Mouse (Mus musculus): ENCODE data around the gene Gm28308. TPM values are rescaled to one million over a fixed set of nuclear protein-coding genes. Genes with fewer than 3 reads are reported as not detected.

Gm28308 gene
- polyA plus RNA-seq, 1 experiment from 2014 or later: not detected

DNA sequence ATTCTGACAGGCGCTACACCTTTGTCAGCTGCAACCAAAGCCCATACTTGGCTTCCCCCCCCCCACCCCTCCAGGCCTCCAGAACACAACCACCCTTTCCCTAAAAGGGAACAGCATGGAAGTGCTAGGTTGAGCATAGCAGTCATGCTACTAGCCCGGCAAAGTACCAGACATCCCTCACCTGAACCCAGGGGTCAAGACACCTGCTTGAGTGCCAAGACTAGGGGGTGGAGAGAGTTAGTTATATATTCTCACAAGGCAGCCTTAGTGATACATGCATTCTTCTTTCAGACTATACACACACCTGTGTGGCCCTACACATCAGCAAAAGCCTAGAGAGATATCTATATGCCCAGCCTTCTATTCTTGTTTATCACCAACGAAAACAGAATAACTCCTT is 27.3 kb downstream of the Gm28308 start:
- Histone ChIP-seq H3K4me1 (no peaks in the 10 kb centered on the region), H3K27me3 (replicated peaks; ENCODE audit: low read depth, poor library complexity, severe bottlenecking) (peaks cover 100% of the 10 kb centered on the region), H3K4me3 (no peak overlapping the region), H3K27ac (replicated peaks) (no peak overlapping the region), H3K36me3 (replicated peaks) (no peaks in the 10 kb centered on the region), H3K9me3 (no peaks in the 10 kb centered on the region)
- WGBS: 7% methylated on average over 3 of the region's 3 CpGs
- DNase-seq (ENCODE audit: low spot score): no peak

DNA sequence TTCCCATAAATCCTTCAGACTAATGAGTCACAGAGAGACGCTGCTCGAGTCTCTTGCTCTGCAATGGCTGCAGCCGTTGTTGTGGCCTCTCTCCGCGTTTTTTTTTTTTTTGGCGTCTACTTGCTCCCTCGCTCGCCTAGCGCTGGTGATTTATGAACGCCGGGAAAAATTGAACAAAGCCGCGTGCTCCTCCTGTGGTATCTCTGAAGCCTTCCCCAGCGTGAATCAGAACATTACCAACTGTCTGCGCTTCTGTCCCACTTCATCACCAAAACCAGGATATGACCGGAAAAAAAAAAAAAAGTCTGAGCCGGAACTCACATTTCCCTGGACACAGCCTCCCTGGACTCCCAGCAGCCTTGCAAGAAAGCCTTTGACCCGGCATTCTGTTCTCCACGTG is 27.9 kb downstream of the Gm28308 start:
- H3K4me1 ChIP-seq: no peaks in the 10 kb centered on the region
- peaks cover 100% of the 10 kb centered on the region for H3K27me3 ChIP-seq (replicated peaks; ENCODE audit: low read depth, poor library complexity, severe bottlenecking)
- H3K9me3 ChIP-seq: no peaks in the 10 kb centered on the region
- no peak for DNase-seq (ENCODE audit: low spot score)
- H3K4me3 ChIP-seq: no peak overlapping the region
- H3K27ac ChIP-seq (replicated peaks): no peak overlapping the region
- 2% methylated on average over 19 of the region's 19 CpGs for WGBS
- H3K36me3 ChIP-seq (replicated peaks): no peaks in the 10 kb centered on the region

DNA sequence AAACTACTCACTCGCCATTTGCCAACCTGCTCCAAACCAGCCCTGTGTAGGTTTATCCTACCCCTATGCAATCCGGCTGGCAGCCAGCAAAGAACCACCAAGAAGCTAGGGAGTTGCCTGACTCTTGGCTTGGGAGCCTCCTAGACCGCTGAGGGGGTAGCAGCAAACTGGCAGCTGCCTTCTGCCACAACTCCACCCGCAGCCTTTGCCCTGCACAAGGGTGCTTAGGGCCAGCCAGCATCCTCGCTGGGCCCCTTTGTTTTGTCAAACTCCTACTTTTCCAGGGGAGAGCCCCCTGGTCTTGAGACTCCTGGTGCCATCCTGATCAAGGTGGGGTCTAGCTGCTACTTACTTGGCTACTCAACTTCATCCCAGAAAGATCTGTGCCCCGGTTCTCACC is 28.5 kb downstream of the Gm28308 start:
- WGBS: 1% methylated on average over 6 of the region's 6 CpGs
- H3K4me1 ChIP-seq: no peaks in the 10 kb centered on the region
- H3K4me3 ChIP-seq: no peak overlapping the region
- H3K27ac ChIP-seq (replicated peaks): no peak overlapping the region
- no peaks in the 10 kb centered on the region for H3K9me3 ChIP-seq
- H3K36me3 ChIP-seq (replicated peaks): no peaks in the 10 kb centered on the region
- H3K27me3 ChIP-seq (replicated peaks; ENCODE audit: low read depth, poor library complexity, severe bottlenecking): peaks cover 100% of the 10 kb centered on the region
- peak; percentile 36 for DNase-seq (ENCODE audit: low spot score)

DNA sequence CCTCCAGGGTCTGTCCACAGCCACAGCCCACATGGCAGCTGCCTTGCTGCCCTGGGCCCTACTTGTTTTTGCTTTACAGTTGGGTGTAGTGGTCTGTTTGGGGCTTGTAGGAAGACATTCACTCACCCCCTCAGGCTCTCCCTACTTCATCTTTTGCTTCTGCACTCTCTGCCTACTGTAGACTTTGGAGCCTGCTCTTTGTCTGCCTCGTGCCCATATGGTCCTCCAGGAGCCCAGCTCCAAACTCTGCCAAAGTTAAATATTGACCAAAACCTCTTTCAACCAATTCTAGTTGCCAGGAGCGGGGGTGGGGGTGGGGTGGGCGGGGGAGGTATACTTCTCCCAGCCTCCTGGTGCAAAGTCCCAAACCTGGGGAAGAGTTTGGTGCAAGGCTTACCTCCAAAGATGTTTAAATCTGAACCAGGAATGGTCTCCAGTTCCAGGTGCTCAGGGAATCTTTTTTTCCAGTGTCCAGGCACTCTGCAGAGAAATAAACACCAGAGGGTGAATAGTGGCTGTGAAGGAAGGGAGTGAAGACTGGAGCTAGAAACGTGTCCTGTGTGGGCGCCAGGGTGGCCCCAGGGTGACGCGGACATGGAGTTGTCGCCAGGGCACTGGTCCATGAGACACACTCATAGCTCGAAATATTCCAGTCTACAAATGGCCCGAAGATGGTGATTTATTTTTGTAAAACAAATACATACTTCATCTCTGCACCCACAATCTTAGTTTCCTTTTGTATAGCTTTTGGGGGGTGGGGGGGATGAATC is 29.6 kb downstream of the Gm28308 start:
- Histone ChIP-seq H3K27me3 (replicated peaks; ENCODE audit: low read depth, poor library complexity, severe bottlenecking) (peaks cover 100% of the 10 kb centered on the region), H3K4me3 (no peak overlapping the region)
- DNase-seq (ENCODE audit: low spot score): no peak

DNA sequence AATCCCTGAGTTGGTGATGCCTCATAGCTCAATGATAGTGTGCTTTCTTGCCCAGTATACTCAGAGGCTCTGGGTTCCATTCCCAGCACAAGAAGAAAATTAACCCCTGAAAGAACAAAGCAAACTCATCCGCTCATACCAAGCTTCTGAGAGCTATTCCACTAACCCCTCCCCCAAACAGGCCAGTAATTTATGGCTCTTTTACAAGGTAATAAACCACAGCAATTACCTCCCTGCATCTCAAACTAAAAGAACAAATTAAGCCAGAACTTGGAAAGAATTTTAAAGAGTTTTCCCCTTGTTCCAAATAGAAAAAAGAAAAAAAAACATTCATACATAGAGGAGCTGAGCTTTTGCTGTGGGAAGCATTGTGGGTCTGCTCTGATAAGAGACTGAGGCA is 30.3 kb downstream of the Gm28308 start:
- H3K27me3 ChIP-seq (replicated peaks; ENCODE audit: low read depth, poor library complexity, severe bottlenecking): peaks cover 100% of the 10 kb centered on the region
- 9% methylated on average over 1 of the region's 1 CpGs for WGBS
- no peaks in the 10 kb centered on the region for H3K4me1 ChIP-seq
- DNase-seq (ENCODE audit: low spot score): no peak
- H3K36me3 ChIP-seq (replicated peaks): no peaks in the 10 kb centered on the region
- H3K9me3 ChIP-seq: no peaks in the 10 kb centered on the region
- no peak overlapping the region for H3K4me3 ChIP-seq
- no peak overlapping the region for H3K27ac ChIP-seq (replicated peaks)

More for the DNA sequence above, 29.6 kb downstream of the Gm28308 start:
- WGBS: 8% methylated on average over 10 of the region's 10 CpGs
- H3K36me3 ChIP-seq (replicated peaks): no peaks in the 10 kb centered on the region
- no peaks in the 10 kb centered on the region for H3K9me3 ChIP-seq
- H3K27ac ChIP-seq (replicated peaks): no peak overlapping the region
- H3K4me1 ChIP-seq: no peaks in the 10 kb centered on the region

DNA sequence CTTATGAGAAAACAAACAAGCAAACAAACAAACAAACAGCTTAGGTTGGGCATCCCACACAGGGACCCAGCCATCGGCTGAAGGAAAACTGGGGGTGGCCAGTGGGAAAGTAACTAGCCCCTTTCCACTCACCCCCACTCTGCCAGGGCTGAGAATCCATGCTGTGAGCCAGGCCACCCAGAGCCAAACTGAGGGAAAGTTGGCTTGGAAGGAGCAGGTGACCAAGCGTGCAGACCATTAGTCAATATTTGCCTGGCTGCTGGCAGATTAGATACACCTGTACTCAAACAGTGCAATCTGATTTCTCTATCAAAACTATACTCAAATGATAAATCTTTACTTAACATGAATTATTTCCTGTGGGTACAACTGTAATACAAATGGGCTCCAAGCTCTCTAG is 31.1 kb downstream of the Gm28308 start:
- Histone ChIP-seq H3K27me3 (replicated peaks; ENCODE audit: low read depth, poor library complexity, severe bottlenecking) (peaks cover 100% of the 10 kb centered on the region), H3K9me3 (no peaks in the 10 kb centered on the region), H3K27ac (replicated peaks) (no peak overlapping the region), H3K4me1 (no peaks in the 10 kb centered on the region), H3K4me3 (no peak overlapping the region), H3K36me3 (replicated peaks) (no peaks in the 10 kb centered on the region)
- 11% methylated on average over 2 of the region's 2 CpGs for WGBS
- DNase-seq (ENCODE audit: low spot score): no peak

DNA sequence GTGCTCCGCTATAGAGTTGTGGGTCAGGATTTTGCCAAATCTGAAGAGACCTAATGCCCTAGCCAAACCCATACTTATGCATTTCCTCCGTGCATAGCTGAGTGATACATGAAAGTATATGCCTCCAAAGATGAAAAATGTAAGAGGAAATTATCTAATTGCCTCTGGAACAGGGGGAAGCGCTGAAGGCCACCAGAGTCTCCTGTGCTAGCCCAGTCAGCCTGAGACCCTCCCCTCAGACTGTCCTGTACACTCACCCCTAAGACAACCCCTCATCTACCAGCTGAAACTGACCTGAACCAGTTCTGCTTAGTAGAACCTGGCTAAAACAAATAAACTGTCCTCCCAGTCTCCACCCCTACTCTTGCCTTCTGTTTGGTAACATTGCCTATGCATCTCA is 32.4 kb downstream of the Gm28308 start:
- H3K9me3 ChIP-seq: no peaks in the 10 kb centered on the region
- no peak for DNase-seq (ENCODE audit: low spot score)
- peaks cover 3% of the 10 kb centered on the region for H3K4me1 ChIP-seq
- no peak overlapping the region for H3K27ac ChIP-seq (replicated peaks)
- H3K36me3 ChIP-seq (replicated peaks): no peaks in the 10 kb centered on the region
- no peak overlapping the region for H3K4me3 ChIP-seq
- 3% methylated on average over 3 of the region's 3 CpGs for WGBS
- H3K27me3 ChIP-seq (replicated peaks; ENCODE audit: low read depth, poor library complexity, severe bottlenecking): peaks cover 100% of the 10 kb centered on the region

DNA sequence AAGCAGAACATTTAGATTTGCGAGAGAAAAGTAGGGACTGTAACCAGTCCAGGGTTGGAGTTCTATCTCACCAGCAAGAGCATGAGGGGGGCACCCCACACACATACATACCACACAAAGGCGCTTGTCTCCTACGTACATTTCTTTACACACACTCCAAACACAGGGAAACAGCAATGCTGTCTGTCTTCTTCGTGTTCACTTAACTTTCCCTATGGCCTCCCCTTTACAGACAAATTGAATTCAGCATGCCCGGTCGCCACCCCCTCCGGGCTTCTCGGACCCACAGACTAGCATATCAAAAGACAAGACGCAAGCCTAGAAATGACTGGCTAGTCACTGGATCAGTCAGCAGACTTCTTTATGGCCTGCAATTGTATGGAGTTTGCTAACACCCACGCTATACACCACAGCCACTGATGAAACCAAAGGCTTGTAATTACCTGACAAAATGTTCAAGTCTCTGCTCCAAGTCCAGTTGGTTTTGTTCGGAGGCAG is 32.9 kb downstream of the Gm28308 start:
- 2% methylated on average over 11 of the region's 11 CpGs for WGBS
- Histone ChIP-seq H3K27me3 (replicated peaks; ENCODE audit: low read depth, poor library complexity, severe bottlenecking) (peaks cover 100% of the 10 kb centered on the region), H3K27ac (replicated peaks) (no peak overlapping the region), H3K9me3 (no peaks in the 10 kb centered on the region), H3K4me3 (no peak overlapping the region; the same call in 1 of the 2 replicates), H3K36me3 (replicated peaks) (no peaks in the 10 kb centered on the region), H3K4me1 (peaks cover 7% of the 10 kb centered on the region)
- DNase-seq (ENCODE audit: low spot score): no peak

DNA sequence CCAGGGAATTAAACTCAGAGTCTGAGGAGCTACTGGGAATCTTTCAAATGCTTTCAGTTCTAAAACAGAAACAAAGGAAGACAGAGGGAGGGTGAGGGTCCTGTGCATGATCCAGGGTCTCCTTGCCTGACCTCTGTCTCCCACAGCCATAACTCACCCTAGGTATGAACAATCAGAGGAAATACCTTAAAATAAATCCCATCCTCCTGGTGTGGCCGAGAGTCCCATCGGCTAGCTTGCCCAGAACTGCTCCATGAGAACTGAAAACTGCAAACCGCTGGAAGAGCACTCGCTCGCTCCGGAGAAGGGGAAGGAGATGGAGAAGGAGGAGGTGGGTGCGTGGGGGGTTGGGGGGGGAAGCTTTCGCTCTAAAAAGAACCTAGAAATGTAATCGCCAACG is 33.4 kb downstream of the Gm28308 start:
- Histone ChIP-seq H3K27me3 (replicated peaks; ENCODE audit: low read depth, poor library complexity, severe bottlenecking) (peaks cover 100% of the 10 kb centered on the region), H3K4me3 (peak overlapping the region; percentile 46), H3K27ac (replicated peaks) (0 out of 2 replicates have a peak overlapping the region, but pooled peaks have one; percentile 1), H3K4me1 (peaks cover 7% of the 10 kb centered on the region), H3K9me3 (no peaks in the 10 kb centered on the region), H3K36me3 (replicated peaks) (no peaks in the 10 kb centered on the region)
- WGBS: under 1% methylated on average over 10 of the region's 10 CpGs
- no peak for DNase-seq (ENCODE audit: low spot score)

DNA sequence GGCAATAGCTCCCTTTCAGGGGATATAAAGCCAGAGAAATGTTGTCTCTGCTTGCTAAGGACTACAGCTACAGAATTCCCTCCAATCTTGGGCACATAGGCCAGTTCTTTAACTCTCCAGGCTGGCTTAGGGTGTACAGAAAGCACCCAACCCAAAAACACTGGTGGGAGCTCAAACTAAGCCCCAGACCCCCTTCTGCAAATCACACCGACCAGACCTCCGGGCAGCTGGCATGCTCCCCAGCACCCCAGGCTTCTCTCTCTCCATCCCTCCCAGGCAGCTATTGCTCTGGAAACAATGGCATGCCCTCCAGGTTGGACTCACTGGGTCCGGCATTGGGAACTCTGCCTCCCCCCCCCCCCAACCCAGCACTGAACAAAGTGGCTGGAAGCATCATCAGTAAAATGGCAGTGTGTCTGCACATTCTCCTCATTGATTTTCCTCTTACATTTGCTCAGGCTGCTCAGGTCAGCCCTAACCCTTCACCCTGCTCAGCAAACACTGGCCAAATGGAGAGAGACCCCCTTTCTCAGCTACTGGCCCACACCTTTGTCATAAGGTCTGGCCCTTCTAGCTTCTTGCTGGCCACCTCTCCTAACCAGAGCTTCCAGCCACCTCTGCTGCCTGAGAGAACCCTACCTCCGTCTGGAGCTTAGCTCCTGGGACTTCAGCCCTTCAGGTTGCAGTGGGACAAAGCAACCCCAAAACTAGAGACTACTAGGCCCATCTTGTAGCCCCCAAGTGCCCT is 34.0 kb downstream of the Gm28308 start:
- Histone ChIP-seq H3K4me1 (peaks cover 7% of the 10 kb centered on the region), H3K27ac (replicated peaks) (0 out of 2 replicates have a peak overlapping the region, but pooled peaks have one; percentile 41), H3K27me3 (replicated peaks; ENCODE audit: low read depth, poor library complexity, severe bottlenecking) (peaks cover 100% of the 10 kb centered on the region), H3K36me3 (replicated peaks) (no peaks in the 10 kb centered on the region), H3K4me3 (peak overlapping the region; percentile 46), H3K9me3 (no peaks in the 10 kb centered on the region)
- WGBS: under 1% methylated on average over 4 of the region's 4 CpGs
- DNase-seq (ENCODE audit: low spot score): peak; percentile 49

DNA sequence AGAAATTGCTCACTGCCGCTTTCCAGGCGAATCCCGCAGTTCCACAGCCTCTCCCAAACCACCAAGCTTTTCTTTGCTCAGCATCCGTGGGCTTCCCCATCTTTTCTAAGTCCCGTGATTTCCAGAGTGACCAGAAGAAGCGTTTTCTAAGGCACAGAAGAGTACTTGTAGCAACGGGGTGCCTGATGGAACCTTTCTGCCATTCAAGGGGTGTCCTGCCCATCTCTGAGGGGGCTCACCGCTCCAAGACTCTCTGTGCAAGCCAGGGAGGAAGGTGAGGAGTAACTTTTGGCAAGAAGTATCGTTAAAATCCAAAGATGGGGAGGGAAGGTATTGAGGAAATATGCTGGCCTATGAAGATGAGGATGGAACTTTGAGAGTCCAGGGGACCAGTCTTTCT is 35.3 kb downstream of the Gm28308 start:
- Histone ChIP-seq H3K4me3 (peak overlapping the region; percentile 46), H3K4me1 (peaks cover 9% of the 10 kb centered on the region), H3K27me3 (replicated peaks; ENCODE audit: low read depth, poor library complexity, severe bottlenecking) (peaks cover 100% of the 10 kb centered on the region), H3K27ac (replicated peaks) (peak overlapping the region; percentile 73; the same call in 1 of the 2 replicates), H3K36me3 (replicated peaks) (no peaks in the 10 kb centered on the region), H3K9me3 (no peaks in the 10 kb centered on the region)
- DNase-seq (ENCODE audit: low spot score): peak; percentile 53
- 1% methylated on average over 9 of the region's 9 CpGs for WGBS

DNA sequence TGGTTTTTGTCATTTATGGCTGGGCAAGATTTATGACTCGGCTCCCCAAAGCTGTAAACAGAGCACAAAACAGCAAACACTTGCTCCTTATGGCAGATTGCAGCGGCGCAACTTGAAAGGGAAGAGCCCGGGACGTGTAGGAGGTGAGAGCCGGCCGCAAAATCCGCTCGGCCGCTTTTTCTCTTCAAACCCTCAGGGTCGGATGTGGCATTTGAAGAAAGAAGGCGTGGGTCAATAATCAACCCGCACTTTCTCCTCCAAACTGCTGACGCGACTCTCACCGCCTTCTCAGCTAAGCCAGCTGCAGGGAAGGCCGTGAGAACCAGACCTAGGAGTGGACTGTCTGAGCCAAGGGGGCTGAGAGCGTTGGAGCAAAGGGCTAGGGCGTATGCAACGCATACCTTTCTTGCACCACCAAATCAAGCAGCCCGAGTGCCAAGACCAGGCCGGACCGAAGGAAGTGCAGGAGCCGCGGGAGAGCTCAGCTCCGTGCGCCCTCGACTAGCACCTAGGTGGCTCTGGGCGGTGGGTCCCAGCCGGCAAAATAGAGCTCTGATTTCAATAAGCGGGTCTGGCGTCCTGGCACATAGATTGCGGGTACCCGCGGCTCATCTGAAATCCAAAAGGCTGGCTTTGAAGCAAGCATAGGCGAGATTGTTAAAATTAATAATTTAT is 35.9 kb downstream of the Gm28308 start, which contains the start of gene 5730596B20Rik:
5730596B20Rik (plus strand) TSS at position 438 of the 675 bp plus-strand sequence.
- no peaks in the 10 kb centered on the region for H3K36me3 ChIP-seq (replicated peaks)
- H3K9me3 ChIP-seq: no peaks in the 10 kb centered on the region
- peaks cover 15% of the 10 kb centered on the region for H3K4me1 ChIP-seq
- DNase-seq (ENCODE audit: low spot score): peak; percentile 63
- peaks cover 100% of the 10 kb centered on the region for H3K27me3 ChIP-seq (replicated peaks; ENCODE audit: low read depth, poor library complexity, severe bottlenecking)
- H3K27ac ChIP-seq (replicated peaks): peak within 1 kb of the TSS; percentile 73
- H3K4me3 ChIP-seq: peak within 1 kb of the TSS; percentile 46
- WGBS: under 1% methylated on average over 36 of the region's 36 CpGs

Measured in embryonic facial prominence, embryonic 10.5 days (tissue).